Mouse (Mus musculus) spleen, embryonic (tissue): Measurements from ENCODE around the gene Klhl31.

Experiments
- CTCF ChIA-PET: fragments of 350-600 bp; sonication (Branson Sonifier 250); formaldehyde crosslinking; loops from one replicate; lab custom pipeline; 2022; lab: Charles Lee

The Klhl31 gene

GRCm38 (mm10) chr9:77693405-77693804, 57.1 kb downstream of the Klhl31 start:
- CTCF ChIA-PET, result interaction anchor here (0.5 to 0.6 kb wide), 2 partner anchors 82 to 665 kb away, joined by 3 to 4 read pairs; no protein-coding TSS in a partner anchor

- CTCF ChIA-PET, result no interaction called here
Measured at GRCm38 (mm10) chr9:77695586-77695985, 59.3 kb downstream of the Klhl31 start.

- CTCF ChIA-PET, result no interaction called here
Measured at GRCm38 (mm10) chr9:77703476-77703875, 67.2 kb downstream of the Klhl31 start.

GRCm38 (mm10) chr9:77704108-77704507, 67.8 kb downstream of the Klhl31 start:
- CTCF ChIA-PET, result no interaction called here

GRCm38 (mm10) chr9:77706515-77706914, 70.2 kb downstream of the Klhl31 start:
- CTCF ChIA-PET, result no interaction called here

- CTCF ChIA-PET, result no interaction called here
Measured at GRCm38 (mm10) chr9:77707433-77708139, 71.3 kb downstream of the Klhl31 start.

- CTCF ChIA-PET, result no interaction called here
Measured at GRCm38 (mm10) chr9:77708950-77709349, 72.7 kb downstream of the Klhl31 start.
